Mouse (Mus musculus) heart, adult 2 months (tissue): ENCODE results near the gene Celsr3. TPM values are rescaled to one million over a fixed set of nuclear protein-coding genes. Genes with fewer than 3 reads are reported as not detected.
A peak's percentile ranks its signal among the peaks of the same experiment; 100 is the strongest.

ENCODE experiments used
- DNase-seq, 2 experiments: peaks; one replicate each; pipeline ENCODE4 v3.0.0; 2021
- H3K27ac ChIP-seq: fragments of 200-600 bp; 2 replicates; pipeline ENCODE4 v1.8.1; 2022
- H3K27me3 ChIP-seq: fragments of 200-500 bp; 2 replicates; pipeline ENCODE4 v1.6.1; 2012; ENCODE audit warnings: mild to moderate bottlenecking, low read length, inconsistent platforms, mixed read lengths; ENCODE audit not compliant: control insufficient read depth, insufficient read depth
- H3K36me3 ChIP-seq: fragments of 200-500 bp; 2 replicates; pipeline ENCODE4 v1.6.1; 2012; ENCODE audit warnings: low read length, inconsistent platforms; ENCODE audit not compliant: control insufficient read depth, insufficient read depth
- H3K4me1 ChIP-seq: fragments of 200-500 bp; 2 replicates; pipeline ENCODE4 v1.6.1; 2011; ENCODE audit warnings: low read length; ENCODE audit not compliant: control insufficient read depth, insufficient read depth
- H3K4me3 ChIP-seq: fragments of 200-600 bp; 2 replicates; pipeline ENCODE4 v1.8.1; 2022
- H3K79me2 ChIP-seq: fragments of 200-500 bp; replicated peaks from 2 replicates; pipeline ENCODE4 v1.6.1; 2012; ENCODE audit warnings: mild to moderate bottlenecking, inconsistent platforms, low read length, moderate library complexity, mixed read lengths; ENCODE audit not compliant: control insufficient read depth, insufficient read depth
- H3K9ac ChIP-seq: fragments of 200-500 bp; 2 replicates; pipeline ENCODE4 v1.6.1; 2012; ENCODE audit warnings: low read depth, mild to moderate bottlenecking, control low read depth, inconsistent platforms, low read length, mixed read lengths
- CTCF ChIP-seq: fragments of 200-600 bp; IDR thresholded peaks from 2 replicates; pipeline ENCODE4 v1.8.1; 2022; ENCODE audit warnings: antibody characterized with exemption, mild to moderate bottlenecking, moderate library complexity
- EP300 ChIP-seq: fragments of 200-500 bp; IDR thresholded peaks from 2 replicates; pipeline ENCODE4 v1.6.1; 2011; ENCODE audit warnings: low read depth, low read length, control low read depth; ENCODE audit not compliant: insufficient read depth
- POLR2A ChIP-seq: fragments of 200-500 bp; IDR thresholded peaks from 2 replicates; pipeline ENCODE4 v1.6.1; 2011; ENCODE audit warnings: mild to moderate bottlenecking, low read depth, low read length, control low read depth; ENCODE audit not compliant: insufficient read depth
- WGBS: fragments of 180-500 bp; shearing (Covaris S2); methylation state at CpG from one replicate; pipeline ENCODE4 v1.1.7; 2018; 5-methylcytosine and 5-hydroxymethylcytosine counted together
- intact Hi-C: fragments of 180-260 bp; cut with DNase I; formaldehyde crosslinking; loops from one replicate; pipeline ENCODE4 v1.15.1; 2025
- polyA plus RNA-seq: library from polyadenylated mRNA; depleted of rRNA; stranded (reverse); fragments of >200 nt; gene quantifications from 2 replicates; pipeline ENCODE4 v1.2.3, GENCODE M21; 2012
- total RNA-seq, 2 experiments: library from RNA; stranded (reverse); gene quantifications; 2 replicates each; pipeline ENCODE4 v1.2.3; 2021

Gene Celsr3
- total and polyA plus RNA-seq, 3 experiments: 0.02 to 0.06 (median 0.03) TPM

DNA sequence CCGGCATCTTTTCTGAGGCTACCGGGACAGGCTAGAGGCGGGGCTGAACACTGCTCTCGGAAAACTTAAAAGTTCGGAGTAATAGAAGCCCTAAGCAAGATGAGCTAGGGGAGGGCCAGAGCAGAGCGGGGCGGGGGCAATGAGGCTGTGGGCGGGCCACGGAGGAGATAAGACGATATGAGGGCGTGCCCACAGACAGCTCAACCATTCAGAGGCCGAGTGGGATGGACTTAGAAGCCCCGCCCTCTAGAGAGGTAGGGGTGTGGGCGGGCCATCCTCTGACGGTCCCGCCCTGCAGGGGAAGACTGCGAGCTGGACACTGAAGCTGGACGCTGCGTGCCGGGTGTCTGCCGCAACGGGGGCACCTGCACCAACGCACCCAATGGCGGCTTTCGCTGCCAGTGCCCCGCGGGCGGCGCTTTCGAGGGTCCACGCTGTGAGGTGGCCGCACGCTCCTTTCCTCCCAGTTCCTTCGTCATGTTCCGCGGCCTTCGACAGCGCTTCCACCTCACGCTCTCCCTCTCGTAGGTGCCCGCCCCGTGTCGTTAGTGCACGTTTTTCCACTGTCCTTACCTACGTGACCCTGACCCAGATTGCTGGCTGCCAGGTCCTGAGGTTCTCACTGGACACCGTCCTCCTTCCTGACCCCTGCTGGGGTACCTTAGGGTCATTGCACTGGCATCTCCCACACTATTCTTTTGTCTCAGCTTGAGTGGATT, 6.4 kb downstream of the Celsr3 start:
- peak; percentile 82 to 89 for DNase-seq
- Histone ChIP-seq H3K27me3 (peaks cover 11% of the 10 kb centered on the region), H3K4me3 (peak overlapping the region; percentile 47), H3K36me3 (no peaks in the 10 kb centered on the region), H3K4me1 (peaks cover 5% of the 10 kb centered on the region), H3K9ac (peak overlapping the region; percentile 34; the same call in 1 of the 2 replicates), H3K79me2 (no peaks in the 10 kb centered on the region), H3K27ac (no peak overlapping the region)
- intact Hi-C loops: no loop called here
- WGBS: 5% methylated on average over 46 of the region's 46 CpGs
- TF ChIP-seq POLR2A: no peak
- TF ChIP-seq CTCF: no peak
- no peak for TF ChIP-seq EP300

DNA sequence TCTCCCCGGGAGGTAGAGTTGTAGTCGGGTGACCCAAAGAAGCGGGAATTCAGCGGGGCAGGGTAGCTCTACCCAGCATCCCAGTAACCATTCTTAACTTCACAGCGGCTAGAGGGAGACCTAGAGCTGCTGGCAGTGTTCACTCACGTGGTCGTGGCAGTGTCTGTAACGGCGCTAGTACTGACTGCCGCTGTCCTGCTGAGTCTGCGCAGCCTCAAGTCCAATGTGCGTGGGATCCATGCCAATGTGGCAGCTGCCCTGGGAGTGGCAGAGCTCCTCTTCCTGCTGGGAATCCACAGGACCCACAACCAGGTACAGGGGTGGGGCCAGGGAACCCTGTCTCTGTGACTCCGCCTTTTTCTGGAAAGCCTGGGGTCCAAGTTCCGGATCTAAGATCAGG, 16.9 kb downstream of the Celsr3 start:
- no peaks in the 10 kb centered on the region for H3K36me3 ChIP-seq
- H3K27me3 ChIP-seq: no peaks in the 10 kb centered on the region
- DNase-seq: peak; percentile 51 to 55
- H3K4me3 ChIP-seq: no peak overlapping the region
- H3K9ac ChIP-seq: no peak overlapping the region
- no peak overlapping the region for H3K27ac ChIP-seq
- 9% methylated on average over 14 of the region's 14 CpGs for WGBS
- intact Hi-C loops: no loop called here
- peak; percentile 64; the same call in 1 of the 2 replicates for TF ChIP-seq EP300
- no peak; the same call in 1 of the 2 replicates for TF ChIP-seq POLR2A
- peak; percentile 62 for TF ChIP-seq CTCF
- no peaks in the 10 kb centered on the region for H3K79me2 ChIP-seq
- no peaks in the 10 kb centered on the region; the same call in 1 of the 2 replicates for H3K4me1 ChIP-seq

DNA sequence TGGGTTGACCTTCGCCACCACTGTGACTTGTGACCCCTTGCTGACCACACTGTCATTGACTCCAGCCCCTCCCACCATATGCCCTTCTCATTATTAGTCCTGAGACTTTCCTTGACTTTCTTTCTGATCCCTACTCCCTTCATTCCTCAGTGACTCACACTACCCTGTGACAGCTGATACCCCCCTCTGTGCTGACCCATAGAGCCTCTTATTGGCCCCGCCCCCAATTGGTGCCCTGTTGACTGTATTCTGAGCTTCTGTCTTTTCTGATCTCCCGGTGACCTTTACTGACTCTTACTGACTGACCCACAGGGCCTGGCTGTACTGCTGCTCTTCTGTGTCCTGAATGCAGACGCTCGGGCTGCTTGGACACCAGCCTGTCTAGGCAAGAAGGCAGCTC, 19.3 kb downstream of the Celsr3 start:
- intact Hi-C loops: no loop called here
- 66% methylated on average over 5 of the region's 5 CpGs for WGBS
- no peaks in the 10 kb centered on the region; the same call in 1 of the 2 replicates for H3K4me1 ChIP-seq

GRCm38 (mm10) chr9:108847374-108847773, 21.3 kb downstream of the Celsr3 start:
- H3K27me3 ChIP-seq: no peaks in the 10 kb centered on the region
- 60% methylated on average over 4 of the region's 4 CpGs for WGBS
- no peak for DNase-seq

More for the DNA sequence above, 19.3 kb downstream of the Celsr3 start:
- Histone ChIP-seq H3K79me2 (no peaks in the 10 kb centered on the region), H3K9ac (no peak overlapping the region), H3K27me3 (no peaks in the 10 kb centered on the region), H3K4me3 (no peak overlapping the region), H3K36me3 (no peaks in the 10 kb centered on the region), H3K27ac (no peak overlapping the region)
- no peak for TF ChIP-seq CTCF
- DNase-seq: no peak

DNA sequence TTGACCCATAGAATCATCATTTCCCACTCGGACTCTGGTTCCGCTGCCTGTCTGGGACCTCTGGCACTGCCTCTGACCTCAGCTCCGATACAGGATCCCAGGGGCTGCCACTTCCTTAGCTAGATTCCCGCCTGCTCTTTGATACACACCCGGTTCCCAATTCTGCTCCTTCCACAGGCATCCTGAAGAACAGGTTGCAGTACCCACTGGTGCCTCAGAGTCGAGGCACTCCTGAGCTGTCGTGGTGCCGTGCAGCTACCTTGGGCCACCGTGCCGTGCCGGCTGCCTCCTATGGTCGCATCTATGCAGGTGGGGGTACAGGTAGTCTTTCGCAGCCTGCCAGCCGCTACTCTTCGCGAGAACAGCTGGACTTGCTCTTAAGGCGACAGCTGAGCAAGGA, 22.3 kb downstream of the Celsr3 start:
- WGBS: 59% methylated on average over 17 of the region's 17 CpGs
- no peaks in the 10 kb centered on the region for H3K27me3 ChIP-seq
- H3K9ac ChIP-seq: no peak overlapping the region
- H3K27ac ChIP-seq: no peak overlapping the region
- H3K4me3 ChIP-seq: no peak overlapping the region
- no peak for TF ChIP-seq POLR2A
- no peak for TF ChIP-seq EP300
- TF ChIP-seq CTCF: no peak
- no peak for DNase-seq
- H3K4me1 ChIP-seq: peaks cover 2% of the 10 kb centered on the region; the same call in 1 of the 2 replicates
- intact Hi-C loops: no loop called here
- H3K79me2 ChIP-seq: no peaks in the 10 kb centered on the region
- no peaks in the 10 kb centered on the region for H3K36me3 ChIP-seq

More at GRCm38 (mm10) chr9:108847374-108847773, 21.3 kb downstream of the Celsr3 start:
- H3K9ac ChIP-seq: no peak overlapping the region
- H3K36me3 ChIP-seq: no peaks in the 10 kb centered on the region
- no peak overlapping the region for H3K4me3 ChIP-seq
- H3K79me2 ChIP-seq: no peaks in the 10 kb centered on the region
- TF ChIP-seq CTCF (no peak), POLR2A (no peak), EP300 (no peak)
- H3K4me1 ChIP-seq: peaks cover 2% of the 10 kb centered on the region; the same call in 1 of the 2 replicates
- intact Hi-C loops: no loop called here
- no peak overlapping the region for H3K27ac ChIP-seq

DNA sequence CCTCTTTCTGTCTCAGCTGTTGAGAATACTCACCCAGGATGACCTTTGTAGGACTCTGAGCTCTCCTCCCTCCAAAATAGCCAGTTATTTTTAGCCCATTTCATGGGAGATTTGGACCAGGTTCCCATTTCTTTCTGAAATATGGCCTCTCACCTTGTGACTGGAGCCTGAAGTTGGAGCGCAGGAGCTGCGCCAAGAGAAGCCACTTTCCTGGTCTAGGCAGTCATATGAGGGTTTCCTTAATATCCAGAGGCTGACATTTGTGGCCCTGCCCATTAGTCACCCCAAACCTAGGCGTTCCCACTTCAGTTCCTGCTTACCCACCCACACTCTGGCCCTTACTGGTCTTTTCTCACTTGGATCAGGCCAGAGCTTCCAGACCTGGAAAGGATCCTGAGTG, 26.9 kb downstream of the Celsr3 start, which contains the start of gene Slc26a6:
TSS of gene Slc26a6 (plus strand) at position 308 of the 400 bp plus-strand sequence.
- Histone ChIP-seq H3K79me2 (no peaks in the 10 kb centered on the region), H3K27ac (peak within 1 kb of the TSS; percentile 92), H3K9ac (peak within 1 kb of the TSS; percentile 76), H3K4me1 (peaks cover 2% of the 10 kb centered on the region; the same call in 1 of the 2 replicates), H3K4me3 (peak within 1 kb of the TSS; percentile 70), H3K27me3 (no peaks in the 10 kb centered on the region), H3K36me3 (no peaks in the 10 kb centered on the region)
- TF ChIP-seq POLR2A (peak; percentile 42; the same call in 1 of the 2 replicates), EP300 (no peak)
- intact Hi-C loops: no loop called here
- WGBS: 44% methylated on average over 3 of the region's 3 CpGs
- DNase-seq: peak; percentile 55 to 73
